Comparison of ENCODE assay signal across 8 mouse cellular contexts in genomic region chr3:25807559-25807958, GRCm38 (mm10).
DNase-seq lines count a peak whose midpoint lies in the region; ATAC-seq and TF ChIP-seq lines count a peak whose summit lies in the region.

No protein-coding gene starts in this region.

- H3K4me2 ChIP-seq in forebrain, embryonic 16.5 days (ENCODE audit: low read length): no peak overlapping the region
- no peak overlapping the region for H3K4me2 ChIP-seq in limb, embryonic 14.5 days (replicated peaks; ENCODE audit: low read depth, low read length, severe bottlenecking)
- no peak overlapping the region for H3K4me2 ChIP-seq in intestine, postnatal 0 days (replicated peaks; ENCODE audit: low read depth)

- no peak for TF ChIP-seq POLR2A in limb, embryonic 14.5 days (IDR thresholded peaks at IDR 0.05; ENCODE audit: borderline replicate concordance, extremely low read depth, insufficient read depth, insufficient read length)

- 31% methylated on average over 3 of the region's 3 CpGs for WGBS in forebrain, embryonic 16.5 days
- 57% methylated on average over 3 of the region's 3 CpGs for WGBS in limb, embryonic 14.5 days
- WGBS in intestine, postnatal 0 days: 35% methylated on average over 3 of the region's 3 CpGs

- no peak overlapping the region for H3K9ac ChIP-seq in forebrain, embryonic 16.5 days (replicated peaks; ENCODE audit: low read depth, low read length)
- no peak overlapping the region for H3K9ac ChIP-seq in limb, embryonic 14.5 days (ENCODE audit: low read depth, low read length, severe bottlenecking)
- no peak overlapping the region for H3K9ac ChIP-seq in intestine, postnatal 0 days (ENCODE audit: low read depth, low read length)

- no peaks in the 10 kb centered on the region for H3K9me3 ChIP-seq in forebrain, embryonic 16.5 days (ENCODE audit: control insufficient read depth, low read length)
- no peaks in the 10 kb centered on the region for H3K9me3 ChIP-seq in limb, embryonic 14.5 days (ENCODE audit: control insufficient read depth, low read length)
- no peaks in the 10 kb centered on the region for H3K9me3 ChIP-seq in intestine, postnatal 0 days (ENCODE audit: control insufficient read depth)

- H3K4me1 ChIP-seq in forebrain, embryonic 16.5 days (replicated peaks; ENCODE audit: control insufficient read depth, insufficient read depth, low read length): peaks cover 3% of the 10 kb centered on the region
- no peaks in the 10 kb centered on the region for H3K4me1 ChIP-seq in limb, embryonic 14.5 days (ENCODE audit: control insufficient read depth, insufficient read depth, low read length)
- H3K4me1 ChIP-seq in intestine, postnatal 0 days (replicated peaks; ENCODE audit: control insufficient read depth, insufficient read depth, low read length): no peaks in the 10 kb centered on the region

- H3K36me3 ChIP-seq in forebrain, embryonic 16.5 days (ENCODE audit: control insufficient read depth, insufficient read depth): no peaks in the 10 kb centered on the region
- no peaks in the 10 kb centered on the region for H3K36me3 ChIP-seq in limb, embryonic 14.5 days (ENCODE audit: control insufficient read depth, insufficient read depth, low read length)
- H3K36me3 ChIP-seq in intestine, postnatal 0 days (ENCODE audit: control insufficient read depth, insufficient read depth): no peaks in the 10 kb centered on the region

- H3K27me3 ChIP-seq in forebrain, embryonic 16.5 days (replicated peaks; ENCODE audit: control insufficient read depth, insufficient read depth, low read length): no peaks in the 10 kb centered on the region
- H3K27me3 ChIP-seq in limb, embryonic 14.5 days (ENCODE audit: control insufficient read depth, insufficient read depth, low read length): no peaks in the 10 kb centered on the region
- H3K27me3 ChIP-seq in intestine, postnatal 0 days (replicated peaks; ENCODE audit: control insufficient read depth, insufficient read depth, low read length): no peaks in the 10 kb centered on the region

- peak; percentile 93 for ATAC-seq in forebrain, embryonic 16.5 days
- no peak for ATAC-seq in limb, embryonic 14.5 days (ENCODE audit: low FRiP score, low read depth)
- no peak for ATAC-seq in intestine, postnatal 0 days

- H3K4me3 ChIP-seq in forebrain, embryonic 16.5 days (replicated peaks; ENCODE audit: low read length): no peak overlapping the region
- no peak overlapping the region for H3K4me3 ChIP-seq in limb, embryonic 14.5 days (replicated peaks; ENCODE audit: low read length)
- H3K4me3 ChIP-seq in intestine, postnatal 0 days (ENCODE audit: low read depth, low read length): no peak overlapping the region

- DNase-seq in A20 (ENCODE audit: low read depth, low spot score): peak; percentile 8
- peak; percentile 72 for DNase-seq in brain, embryonic 18.5 days (ENCODE audit: low read depth, low spot score)
- DNase-seq in limb, embryonic 14.5 days (ENCODE audit: low spot score): peak; percentile 3
- DNase-seq in testis, postnatal 10 days (ENCODE audit: low spot score): peak; percentile 43
- DNase-seq in kidney, postnatal 25 days: no peak
- no peak for DNase-seq in lung, postnatal 36 days

- no peak for TF ChIP-seq CTCF in intestine, postnatal 0 days (IDR thresholded peaks at IDR 0.05; ENCODE audit: low read depth)

- H3K27ac ChIP-seq in forebrain, embryonic 16.5 days (ENCODE audit: low read length): 0 out of 2 replicates have a peak overlapping the region, but pooled peaks have one; percentile 20
- H3K27ac ChIP-seq in limb, embryonic 14.5 days (replicated peaks; ENCODE audit: low read depth, low read length): no peak overlapping the region
- no peak overlapping the region for H3K27ac ChIP-seq in intestine, postnatal 0 days (ENCODE audit: low read depth, low read length)

Comparison
In these comparisons a context has a peak if more than half of its experiments do, and no peak if none do; other contexts are left out.
1. DNase-seq: peak in A20 (single experiment), brain, embryonic 18.5 days (single experiment), limb, embryonic 14.5 days (single experiment) and testis, postnatal 10 days (single experiment); none in kidney, postnatal 25 days (0 of 2) and lung, postnatal 36 days (single experiment).